Mouse (Mus musculus) hindbrain, postnatal 0 days (tissue): Measurements from ENCODE around the gene Pfas. TPM values are rescaled to one million over a fixed set of nuclear protein-coding genes. Genes with fewer than 3 reads are reported as not detected.
A peak's percentile ranks its signal among the peaks of the same experiment; 100 is the strongest.
"Not testable (repeated sequence)": the region's sequence is repeated elsewhere in the genome, so short reads cannot be mapped to it uniquely, and the experiment has no call there.

ENCODE experiments used
- ATAC-seq: fragments of 200-750 bp; cut with Nextera tagmentation; 2 replicates; pipeline ENCODE4 v1.8.0; 2017; ENCODE audit warnings: mild to moderate bottlenecking, moderate TSS enrichment, moderate library complexity
- DNase-seq: peaks from one replicate; pipeline ENCODE4 v3.0.0-alpha.2; 2015; ENCODE audit warnings: low spot score
- H3K27ac ChIP-seq: fragments of 300-500 bp; sonication (generic); 2 replicates; pipeline ENCODE4 v1.5.1; 2014; ENCODE audit warnings: mild to moderate bottlenecking
- H3K27me3 ChIP-seq: fragments of 300-500 bp; sonication (generic); 2 replicates; pipeline ENCODE4 v1.6.1; 2014; ENCODE audit warnings: low read length, mixed read lengths; ENCODE audit not compliant: insufficient read depth
- H3K36me3 ChIP-seq: fragments of 300-500 bp; sonication (generic); 2 replicates; pipeline ENCODE4 v1.6.1; 2014; ENCODE audit warnings: low read length, mixed read lengths; ENCODE audit not compliant: insufficient read depth
- H3K4me1 ChIP-seq: fragments of 300-500 bp; sonication (generic); 2 replicates; pipeline ENCODE4 v1.6.1; 2014; ENCODE audit warnings: antibody characterized with exemption, low read length, mixed read lengths; ENCODE audit not compliant: insufficient read depth
- H3K4me2 ChIP-seq: fragments of 300-500 bp; sonication (generic); 2 replicates; pipeline ENCODE4 v1.6.1; 2014; ENCODE audit warnings: low read depth, mild to moderate bottlenecking, low read length, moderate library complexity, mixed read lengths
- H3K4me3 ChIP-seq: fragments of 300-500 bp; sonication (generic); 2 replicates; pipeline ENCODE4 v1.5.1; 2014; ENCODE audit warnings: low read length
- H3K9ac ChIP-seq: fragments of 300-500 bp; sonication (generic); replicated peaks from 2 replicates; pipeline ENCODE4 v1.6.1; 2014; ENCODE audit warnings: mild to moderate bottlenecking, low read length, moderate library complexity, mixed read lengths
- H3K9me3 ChIP-seq: fragments of 300-500 bp; sonication (generic); 2 replicates; pipeline ENCODE4 v1.6.1; 2016; ENCODE audit warnings: low read length, mixed read lengths
- CTCF ChIP-seq: IDR thresholded peaks from 2 replicates; pipeline ENCODE4 v1.5.1; 2016; ENCODE audit warnings: antibody characterized with exemption, control low read depth, low read depth
- WGBS: fragments of 180-500 bp; shearing (Covaris S2); extraction: QIAGEN DNeasy Blood & Tissue Kit; methylation state at CpG from one replicate; pipeline ENCODE4 v1.1.7; 2014; 5-methylcytosine and 5-hydroxymethylcytosine counted together
- microRNA-seq, 2 experiments: library from miRNA; unstranded; fragments of <30 nt; microRNA quantifications; one replicate each; pipeline ENCODE4; 2016
- polyA plus RNA-seq: library from polyadenylated mRNA; unstranded; fragments of >200 nt; fragmentation: Nextera tagmentation; extraction: Ambion mirVana; gene quantifications from 2 replicates; pipeline ENCODE4 v1.2.1, GENCODE M21; 2015
- total RNA-seq: library from RNA; depleted of rRNA; stranded (reverse); fragments of >200 nt; gene quantifications from 2 replicates; pipeline ENCODE4 v1.2.3, GENCODE M21; 2014; rRNA removed

Pfas gene
- total and polyA plus RNA-seq, 2 experiments from 2014 or later, result 14.7 to 35.2 TPM

DNA sequence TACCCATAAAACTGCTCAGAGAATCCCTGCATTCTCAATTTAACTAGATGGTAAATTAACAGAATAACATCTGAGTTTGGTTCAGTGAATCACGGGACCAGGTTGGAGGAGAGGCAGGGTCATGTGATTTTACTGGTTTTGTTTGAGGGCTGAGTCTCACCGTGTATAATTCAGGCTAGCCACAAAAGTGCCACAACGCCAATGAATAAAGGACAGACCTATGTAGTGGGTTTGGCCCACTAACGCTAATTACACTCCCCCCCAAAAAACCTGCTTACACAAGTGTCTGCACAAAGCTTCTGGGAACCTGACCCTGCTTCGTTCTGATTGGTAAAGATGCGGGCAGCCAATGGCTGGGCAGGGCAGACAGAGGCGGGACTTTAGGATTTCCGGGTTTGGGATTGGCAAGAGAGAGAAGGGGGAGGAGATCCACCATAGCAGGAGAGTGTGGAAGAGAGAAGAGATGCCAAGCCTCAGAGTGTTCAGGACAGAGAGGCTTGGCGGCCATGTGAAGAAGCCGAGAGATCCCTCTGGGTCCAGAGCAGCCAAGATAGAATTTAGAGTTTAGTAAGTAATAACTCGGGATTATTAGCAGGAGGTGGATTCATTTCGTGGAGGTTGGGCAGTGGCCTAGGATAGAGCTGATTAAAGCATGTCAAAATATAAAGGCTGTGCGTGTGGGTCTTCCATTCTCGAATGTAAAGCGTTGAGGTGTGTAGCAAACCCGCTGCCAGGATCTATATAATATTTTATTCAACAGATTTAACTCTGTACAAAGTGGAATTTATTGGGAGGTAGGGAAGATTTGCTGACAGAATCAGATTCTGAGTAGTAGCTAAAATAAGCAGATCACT lies 68.6 kb downstream of the Pfas start:
- TF ChIP-seq CTCF, result no peak
- ATAC-seq, result peak; percentile 99

DNA sequence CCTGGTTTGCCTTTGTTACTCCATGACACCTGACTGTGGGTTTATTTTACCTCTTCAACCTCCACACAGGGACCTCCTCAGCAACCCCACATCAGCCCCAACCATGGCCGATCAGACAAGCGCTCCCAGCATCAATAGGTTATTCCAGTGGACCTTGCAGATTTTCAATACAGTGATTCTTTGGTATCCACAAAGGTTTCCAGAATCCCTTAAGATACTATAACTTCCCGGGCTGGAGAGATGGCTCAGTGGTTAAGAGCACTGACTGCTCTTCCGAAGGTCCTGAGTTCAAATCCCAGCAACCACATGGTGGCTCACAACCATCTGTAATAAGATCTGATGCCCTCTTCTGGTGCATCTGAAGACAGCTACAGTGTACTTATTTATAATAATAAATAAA lies 71.3 kb downstream of the Pfas start:
- H3K4me3 ChIP-seq, ATAC-seq, H3K4me1 ChIP-seq, H3K36me3 ChIP-seq, H3K27ac ChIP-seq, H3K27me3 ChIP-seq, H3K9me3 ChIP-seq, H3K9ac ChIP-seq, H3K4me2 ChIP-seq, DNase-seq: not testable (repeated sequence)
- 90% methylated on average over 4 of the region's 4 CpGs for WGBS

More for the DNA sequence above, 68.6 kb downstream of the Pfas start:
- peak overlapping the region; percentile 62 for H3K4me2 ChIP-seq
- peak overlapping the region; percentile 55 for H3K9ac ChIP-seq
- no peaks in the 10 kb centered on the region for H3K36me3 ChIP-seq
- H3K9me3 ChIP-seq, result no peaks in the 10 kb centered on the region
- H3K27me3 ChIP-seq, result no peaks in the 10 kb centered on the region
- WGBS, result under 1% methylated on average over 16 of the region's 16 CpGs
- no peaks in the 10 kb centered on the region for H3K4me1 ChIP-seq
- peak; percentile 95 for DNase-seq
- peak overlapping the region; percentile 80 for H3K27ac ChIP-seq
- peak overlapping the region; percentile 44 for H3K4me3 ChIP-seq

Small RNA genes within 50 kb of the gene (microRNA-seq; reads per million reads assigned to microRNA genes)
- 4.3 to 5.1 reads per million in 2 experiments for gene Mir3062

Other genes starting within 250 kb of the Pfas start
- gene Ndel1, start 136.6 kb downstream of the Pfas start, total RNA-seq, result 90.6 and 96.2 TPM in 2 replicates
- 101 and 105 TPM in 2 replicates for gene Ndel1, start 136.6 kb downstream of the Pfas start, polyA plus RNA-seq
- 0.16 TPM in 1 of 2 replicates, not detected in the other for gene Rnf222, start 119.9 kb downstream of the Pfas start, total RNA-seq
- gene Rnf222, start 119.9 kb downstream of the Pfas start, polyA plus RNA-seq, result not detected in 2 replicates
- 1,103 and 1,196 TPM in 2 replicates for gene Rpl26, start 106.9 kb downstream of the Pfas start, total RNA-seq
- 608 and 621 TPM in 2 replicates for gene Rpl26, start 106.9 kb downstream of the Pfas start, polyA plus RNA-seq
- gene Odf4, start 81.4 kb downstream of the Pfas start, total RNA-seq, result 1.3 TPM in 1 of 2 replicates, not detected in the other
- gene Odf4, start 81.4 kb downstream of the Pfas start, polyA plus RNA-seq, result 0.58 and 0.88 TPM in 2 replicates
- gene Arhgef15, start 51.0 kb downstream of the Pfas start, total RNA-seq, result 21.2 and 45.2 TPM in 2 replicates
- 25.7 and 27.5 TPM in 2 replicates for gene Arhgef15, start 51.0 kb downstream of the Pfas start, polyA plus RNA-seq
- 1.6 and 2.0 TPM in 2 replicates for gene Slc25a35, start 40.3 kb downstream of the Pfas start, total RNA-seq
- 2.3 TPM in 2 replicates for gene Slc25a35, start 40.3 kb downstream of the Pfas start, polyA plus RNA-seq
- 40.4 and 51.6 TPM in 2 replicates for gene Rangrf, start 33.3 kb downstream of the Pfas start, total RNA-seq
- 31.2 and 34.6 TPM in 2 replicates for gene Rangrf, start 33.3 kb downstream of the Pfas start, polyA plus RNA-seq
- gene Ctc1, start 7.5 kb upstream of the Pfas start, total RNA-seq, result 84.8 and 85.7 TPM in 2 replicates
- gene Ctc1, start 7.5 kb upstream of the Pfas start, polyA plus RNA-seq, result 42.8 and 45.7 TPM in 2 replicates
- 15.9 and 21.6 TPM in 2 replicates for gene Aurkb, start 37.2 kb upstream of the Pfas start, total RNA-seq
- gene Aurkb, start 37.2 kb upstream of the Pfas start, polyA plus RNA-seq, result 24.8 and 26.3 TPM in 2 replicates
- gene Borcs6, start 51.3 kb upstream of the Pfas start, total RNA-seq, result 25.4 and 40.8 TPM in 2 replicates
- 21.3 and 21.9 TPM in 2 replicates for gene Borcs6, start 51.3 kb upstream of the Pfas start, polyA plus RNA-seq
- gene Tmem107, start 62.3 kb upstream of the Pfas start, total RNA-seq, result 68.9 and 135 TPM in 2 replicates
- gene Tmem107, start 62.3 kb upstream of the Pfas start, polyA plus RNA-seq, result 28.6 and 34.1 TPM in 2 replicates
- 146 and 148 TPM in 2 replicates for gene Vamp2, start 80.0 kb upstream of the Pfas start, total RNA-seq
- gene Vamp2, start 80.0 kb upstream of the Pfas start, polyA plus RNA-seq, result 417 and 489 TPM in 2 replicates
- gene Per1, start 86.8 kb upstream of the Pfas start, total RNA-seq, result 24.4 and 27.1 TPM in 2 replicates
- gene Per1, start 86.8 kb upstream of the Pfas start, polyA plus RNA-seq, result 11.9 and 15.9 TPM in 2 replicates
- gene Hes7, start 111.9 kb upstream of the Pfas start, total RNA-seq, result 1.4 and 2.5 TPM in 2 replicates
- 1.3 and 1.9 TPM in 2 replicates for gene Hes7, start 111.9 kb upstream of the Pfas start, polyA plus RNA-seq
- gene 9130213A22Rik, start 114.1 kb upstream of the Pfas start, total RNA-seq, result 1.2 and 1.4 TPM in 2 replicates
- 1.0 and 1.2 TPM in 2 replicates for gene 9130213A22Rik, start 114.1 kb upstream of the Pfas start, polyA plus RNA-seq
- 12.5 and 14.2 TPM in 2 replicates for gene Aloxe3, start 117.4 kb upstream of the Pfas start, total RNA-seq
- gene Aloxe3, start 117.4 kb upstream of the Pfas start, polyA plus RNA-seq, result 13.0 and 13.5 TPM in 2 replicates
- 1.7 and 2.0 TPM in 2 replicates for gene Alox12b, start 148.5 kb upstream of the Pfas start, total RNA-seq
- gene Alox12b, start 148.5 kb upstream of the Pfas start, polyA plus RNA-seq, result 1.1 and 1.2 TPM in 2 replicates
- 3.1 and 5.8 TPM in 2 replicates for gene Alox8, start 189.4 kb upstream of the Pfas start, total RNA-seq
- 1.2 and 1.5 TPM in 2 replicates for gene Alox8, start 189.4 kb upstream of the Pfas start, polyA plus RNA-seq
- gene Gucy2e, start 228.6 kb upstream of the Pfas start, total RNA-seq, result 0.73 and 1.2 TPM in 2 replicates
- 0.52 and 0.61 TPM in 2 replicates for gene Gucy2e, start 228.6 kb upstream of the Pfas start, polyA plus RNA-seq